Mouse (Mus musculus) kidney, adult 2 months (tissue): Measurements from ENCODE around the gene Zmynd11.

Experiments
- CTCF ChIP-seq: fragments of 200-500 bp; conservative IDR thresholded peaks from 2 replicates; pipeline ENCODE4 v1.5.1; 2011; ENCODE audit warnings: low read depth, mild to moderate bottlenecking, control low read depth, low read length, moderate library complexity, mixed read lengths; ENCODE audit not compliant: insufficient read depth, insufficient read length
- POLR2A ChIP-seq: fragments of 200-500 bp; IDR thresholded peaks from one replicate; pipeline ENCODE4 v1.6.1; 2011; ENCODE audit warnings: low read depth, low read length, control low read depth

DNA sequence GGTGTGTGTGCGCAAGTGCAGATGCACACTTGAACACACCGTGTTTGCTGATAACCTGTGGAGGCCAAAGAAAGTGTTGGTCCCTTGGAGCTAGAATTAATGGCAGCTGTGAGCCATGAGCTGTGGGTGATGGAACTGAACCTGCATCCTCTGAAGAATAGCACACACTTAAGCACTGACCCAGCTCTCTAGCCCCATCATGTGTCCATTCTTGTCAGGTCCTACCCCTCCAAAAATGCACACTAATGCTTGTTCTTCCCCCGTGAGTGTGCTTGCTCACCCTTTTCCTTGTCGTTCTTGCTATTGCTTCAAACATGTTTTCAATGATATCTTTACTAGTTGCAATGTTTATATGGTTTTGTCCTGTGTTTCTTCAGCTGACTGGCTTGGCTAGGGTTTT lies 128.6 kb downstream of the Zmynd11 start:
- TF ChIP-seq CTCF (peak; percentile 68), POLR2A (no peak)
